Mouse (Mus musculus) C2C12 (cell line): ENCODE measurements around the gene Rpl11. TPM values are rescaled to one million over a fixed set of nuclear protein-coding genes. Genes with fewer than 3 reads are reported as not detected.

Source experiments
- H3K27me3 ChIP-seq: one replicate; pipeline ENCODE4 v1.6.1; 2011; ENCODE audit not compliant: control insufficient read depth, insufficient read depth, insufficient read length
- H3K36me3 ChIP-seq: one replicate; pipeline ENCODE4 v1.6.1; 2011; ENCODE audit not compliant: control insufficient read depth, insufficient read depth
- H3K4me3 ChIP-seq: one replicate; pipeline ENCODE4 v1.5.1; 2011; ENCODE audit warnings: mild to moderate bottlenecking, control low read depth; ENCODE audit not compliant: poor library complexity, insufficient read depth, severe bottlenecking
- H3K79me2 ChIP-seq: one replicate; pipeline ENCODE4 v1.6.1; 2011; ENCODE audit not compliant: control insufficient read depth, insufficient read depth
- H3K79me3 ChIP-seq: one replicate; pipeline ENCODE4 v1.6.1; 2011; ENCODE audit warnings: low read depth, control low read depth
- H3ac ChIP-seq: one replicate; pipeline ENCODE3; 2011; ENCODE audit warnings: low read depth; ENCODE audit not compliant: control insufficient read depth, insufficient read length
- CEBPB ChIP-seq: IDR thresholded peaks from one replicate; pipeline ENCODE4 v1.6.1; 2011; ENCODE audit warnings: low read depth, mild to moderate bottlenecking, control low read depth, moderate library complexity
- CTCF ChIP-seq: IDR thresholded peaks from one replicate; pipeline ENCODE4 v1.5.1; 2011; ENCODE audit not compliant: control insufficient read depth, insufficient read depth, insufficient read length
- FOSL1 ChIP-seq: IDR thresholded peaks from one replicate; pipeline ENCODE4 v1.8.0; 2011; ENCODE audit warnings: mild to moderate bottlenecking, low read length; ENCODE audit not compliant: poor library complexity, insufficient read depth, severe bottlenecking
- MAX ChIP-seq: IDR thresholded peaks from one replicate; pipeline ENCODE4 v1.6.1; 2011; ENCODE audit warnings: mild to moderate bottlenecking, control low read depth
- MYOD1 ChIP-seq: IDR thresholded peaks from one replicate; pipeline ENCODE4 v1.6.1; 2011; ENCODE audit warnings: low read depth; ENCODE audit not compliant: control insufficient read depth, insufficient read length
- MYOG ChIP-seq: IDR thresholded peaks from one replicate; pipeline ENCODE4 v1.6.1; 2011; ENCODE audit not compliant: control insufficient read depth, insufficient read length; ENCODE audit errors: extremely low read depth
- USF1 ChIP-seq: IDR thresholded peaks from one replicate; pipeline ENCODE4 v1.6.1; 2011; ENCODE audit warnings: low read depth, mild to moderate bottlenecking, control low read depth, moderate library complexity
- polyA plus RNA-seq: library from polyadenylated mRNA; unstranded; fragments of >200 nt; fragmentation: generic; extraction: Trizol; gene quantifications from one replicate; pipeline ENCODE4 v1.2.1, GENCODE M21; 2012; ENCODE audit warnings: missing spikeins

Rpl11 gene
- polyA plus RNA-seq, 1 experiment: 2,415 TPM

DNA sequence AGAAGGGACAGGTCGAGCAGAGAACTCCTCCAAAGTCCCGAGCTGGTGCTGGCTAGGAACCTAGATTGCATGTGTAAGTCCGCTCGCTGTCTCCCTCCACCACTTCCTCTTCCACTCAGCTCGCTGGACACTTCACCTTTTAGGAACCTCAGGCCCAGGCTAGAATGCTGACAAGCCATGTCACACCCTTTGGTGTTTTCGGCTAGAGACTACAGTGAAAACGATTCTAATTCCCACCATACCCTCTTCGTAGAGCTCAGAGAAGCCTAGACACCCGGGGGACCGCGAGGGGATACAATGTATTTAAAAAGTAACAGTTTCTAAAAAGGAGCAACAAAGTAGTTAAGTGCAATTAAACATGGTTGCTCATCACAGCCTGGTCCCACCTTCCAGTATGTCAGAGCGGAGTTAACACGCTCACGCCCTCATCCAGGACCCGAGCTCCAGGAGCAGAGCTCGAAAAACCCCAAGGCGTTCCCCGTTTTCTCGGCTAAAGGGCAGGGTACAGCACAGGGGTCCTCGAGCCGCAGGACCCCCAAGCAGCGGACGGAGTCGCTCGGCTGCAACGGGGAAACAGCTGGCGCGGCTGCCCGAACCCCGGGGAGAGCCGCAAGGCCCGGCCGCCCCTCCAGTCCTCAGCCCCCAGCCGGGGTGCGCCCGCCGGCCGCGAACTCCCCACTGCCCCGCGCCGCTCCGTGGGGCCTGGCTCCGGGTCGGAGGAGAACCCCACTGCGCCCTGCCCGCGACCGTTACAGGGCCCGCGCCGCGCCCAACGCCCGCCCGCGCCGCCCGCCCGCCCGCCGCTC, 32.3 kb downstream of the Rpl11 start:
- no peak for TF ChIP-seq CTCF
- no peak for TF ChIP-seq CEBPB
- TF ChIP-seq FOSL1: no peak
- no peak for TF ChIP-seq MYOG
- TF ChIP-seq MAX: no peak
- TF ChIP-seq USF1: no peak
- no peak for TF ChIP-seq MYOD1

DNA sequence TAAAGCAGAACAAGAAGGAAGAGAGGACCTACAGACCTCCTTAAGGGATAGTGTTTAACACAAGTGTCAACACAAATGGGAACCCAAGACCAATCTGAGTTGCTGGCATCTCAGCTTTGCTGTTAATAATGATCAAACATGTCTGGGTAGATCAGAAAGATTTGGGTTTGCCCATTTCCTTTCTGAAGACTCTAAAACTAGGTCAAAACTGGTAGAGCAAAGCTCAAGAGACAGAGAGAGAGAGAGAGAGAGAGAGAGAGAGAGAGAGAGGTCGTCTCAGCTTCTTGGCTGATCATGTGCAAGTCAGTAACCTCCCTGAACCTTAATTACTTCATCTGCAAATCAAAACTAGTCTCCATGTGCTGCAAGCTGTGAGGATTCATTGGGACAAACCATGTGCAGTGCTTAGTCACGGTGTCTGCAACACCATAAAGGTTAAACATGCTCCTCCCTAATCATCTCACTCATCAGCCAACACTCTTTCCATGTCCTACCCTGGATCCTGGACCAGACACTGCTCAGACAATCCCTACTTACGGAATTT, 37.1 kb downstream of the Rpl11 start:
- H3K27me3 ChIP-seq: no peaks in the 10 kb centered on the region
- TF ChIP-seq CTCF (no peak), FOSL1 (no peak), MAX (no peak), USF1 (no peak), MYOD1 (no peak), CEBPB (no peak), MYOG (no peak)
- H3K4me3 ChIP-seq: no peak overlapping the region
- peaks cover 66% of the 10 kb centered on the region for H3K79me3 ChIP-seq
- H3K36me3 ChIP-seq: peaks cover 25% of the 10 kb centered on the region
- H3K79me2 ChIP-seq: peaks cover 72% of the 10 kb centered on the region
- no peak overlapping the region for H3ac ChIP-seq

More for the DNA sequence above, 32.3 kb downstream of the Rpl11 start:
- Histone ChIP-seq H3ac (peak overlapping the region; percentile 91), H3K79me2 (peaks cover 53% of the 10 kb centered on the region), H3K4me3 (peak overlapping the region; percentile 83), H3K79me3 (peaks cover 46% of the 10 kb centered on the region), H3K36me3 (no peaks in the 10 kb centered on the region), H3K27me3 (no peaks in the 10 kb centered on the region)

DNA sequence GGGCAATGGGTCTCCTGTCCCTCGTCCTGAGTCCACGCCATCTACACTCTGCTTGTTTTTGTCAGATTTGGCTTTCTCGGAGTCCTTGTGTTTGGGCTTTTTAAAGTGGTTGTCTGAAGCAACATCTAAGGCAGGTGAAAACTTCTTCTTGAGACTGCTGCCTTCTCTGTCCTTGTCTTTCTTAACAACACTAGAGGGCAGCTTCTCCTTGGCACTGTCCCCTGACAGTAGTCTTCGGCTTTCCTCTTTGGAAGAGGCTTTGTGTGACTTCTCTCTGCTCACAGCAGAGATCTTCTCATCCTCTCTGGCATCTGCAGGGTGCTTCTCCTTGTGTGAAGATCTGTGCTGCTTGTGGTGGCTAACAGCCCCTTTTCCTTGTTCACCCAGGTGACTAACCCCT, 42.6 kb downstream of the Rpl11 start:
- TF ChIP-seq MYOG: no peak
- TF ChIP-seq CEBPB: no peak
- no peak for TF ChIP-seq FOSL1
- TF ChIP-seq CTCF: no peak
- TF ChIP-seq MAX: no peak
- TF ChIP-seq USF1: no peak
- no peak for TF ChIP-seq MYOD1
- H3K27me3 ChIP-seq: no peaks in the 10 kb centered on the region
- peaks cover 16% of the 10 kb centered on the region for H3K79me2 ChIP-seq
- H3K36me3 ChIP-seq: peaks cover 74% of the 10 kb centered on the region
- peaks cover 16% of the 10 kb centered on the region for H3K79me3 ChIP-seq
- H3ac ChIP-seq: no peak overlapping the region
- H3K4me3 ChIP-seq: no peak overlapping the region

DNA sequence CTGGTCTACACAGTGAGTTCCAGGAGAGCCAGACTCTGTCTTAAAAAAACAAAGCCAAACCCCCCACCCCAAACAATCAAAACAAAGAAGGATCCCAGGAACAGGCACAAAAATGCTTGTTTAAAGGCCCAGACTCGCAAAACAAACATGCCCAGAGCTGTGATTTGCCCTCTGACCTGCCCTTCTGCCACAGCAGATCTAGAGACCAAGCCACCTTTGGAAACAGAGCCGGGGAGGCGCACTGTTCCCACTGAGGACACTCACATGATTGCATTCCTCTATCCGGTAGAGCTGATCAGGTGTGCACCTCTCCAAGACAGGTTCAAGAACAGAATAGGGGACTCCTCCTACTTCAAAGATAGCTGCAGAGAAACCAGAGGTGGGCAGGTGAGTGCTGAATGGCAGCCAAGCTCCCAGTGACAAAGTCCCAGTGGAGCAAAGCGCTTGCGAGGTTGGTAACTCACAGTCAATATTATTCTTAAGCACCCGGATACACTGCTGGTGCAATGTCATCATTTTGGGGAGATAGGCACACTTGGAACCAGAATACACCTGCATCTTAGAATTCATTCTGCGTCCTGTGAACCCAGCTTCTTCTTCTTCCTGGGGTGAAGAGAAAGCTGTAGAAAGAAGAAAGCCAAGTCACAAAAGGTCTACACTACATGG, 44.3 kb downstream of the Rpl11 start:
- H3K27me3 ChIP-seq: no peaks in the 10 kb centered on the region
- H3ac ChIP-seq: no peak overlapping the region
- no peak overlapping the region for H3K4me3 ChIP-seq
- H3K36me3 ChIP-seq: peaks cover 88% of the 10 kb centered on the region
- peaks cover 3% of the 10 kb centered on the region for H3K79me3 ChIP-seq
- TF ChIP-seq MYOG (no peak), CTCF (no peak), MYOD1 (no peak), USF1 (no peak), CEBPB (no peak), MAX (no peak), FOSL1 (no peak)
- no peaks in the 10 kb centered on the region for H3K79me2 ChIP-seq

DNA sequence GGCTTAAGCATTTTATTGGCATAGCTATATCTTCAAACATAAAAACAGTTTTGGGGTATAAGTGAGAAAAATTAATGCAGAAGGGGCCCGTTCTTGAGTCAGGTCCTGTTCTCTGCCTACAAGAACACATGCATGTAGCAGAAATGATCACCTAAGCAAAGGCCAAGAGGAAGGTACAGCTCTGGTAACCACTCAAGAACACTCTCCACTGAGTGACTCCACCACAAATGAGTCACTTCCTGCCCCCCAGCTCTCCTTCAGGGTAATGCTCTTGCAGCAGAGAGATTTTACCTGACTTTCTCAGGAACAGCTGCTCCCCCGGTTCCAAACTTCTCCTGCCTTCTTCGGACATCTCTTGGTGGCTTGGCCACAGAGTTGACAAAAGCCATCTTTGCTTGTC, 46.4 kb downstream of the Rpl11 start:
- H3K36me3 ChIP-seq: peaks cover 89% of the 10 kb centered on the region
- no peaks in the 10 kb centered on the region for H3K27me3 ChIP-seq
- no peaks in the 10 kb centered on the region for H3K79me3 ChIP-seq
- TF ChIP-seq FOSL1 (no peak), MYOG (no peak), MAX (no peak), CTCF (no peak), USF1 (no peak), MYOD1 (no peak), CEBPB (no peak)
- no peak overlapping the region for H3K4me3 ChIP-seq
- no peak overlapping the region for H3ac ChIP-seq
- H3K79me2 ChIP-seq: no peaks in the 10 kb centered on the region
